Mouse (Mus musculus) embryonic facial prominence, embryonic 13.5 days (tissue): Measurements from ENCODE around the gene Lhfpl4. TPM values are rescaled to one million over a fixed set of nuclear protein-coding genes. Genes with fewer than 3 reads are reported as not detected.

ENCODE experiments used
- ATAC-seq: fragments of 200-750 bp; cut with Nextera tagmentation; 2 replicates; pipeline ENCODE4 v1.8.0; 2017; ENCODE audit warnings: low read depth; ENCODE audit not compliant: insufficient number of reproducible peaks, insufficient read depth, low FRiP score, low TSS enrichment
- H3K27ac ChIP-seq: fragments of 300-500 bp; sonication (generic); 2 replicates; pipeline ENCODE4 v1.5.1; 2015; ENCODE audit warnings: moderate library complexity, mild to moderate bottlenecking, inconsistent platforms
- H3K27me3 ChIP-seq: fragments of 300-500 bp; sonication (generic); 2 replicates; pipeline ENCODE4 v1.6.1; 2015; ENCODE audit warnings: mild to moderate bottlenecking, inconsistent platforms
- H3K36me3 ChIP-seq: fragments of 300-500 bp; sonication (generic); 2 replicates; pipeline ENCODE4 v1.6.1; 2015; ENCODE audit warnings: mild to moderate bottlenecking, inconsistent platforms
- H3K4me1 ChIP-seq: fragments of 300-500 bp; sonication (generic); 2 replicates; pipeline ENCODE4 v1.6.1; 2015; ENCODE audit warnings: inconsistent platforms
- H3K4me2 ChIP-seq: fragments of 300-500 bp; sonication (generic); 2 replicates; pipeline ENCODE4 v1.6.1; 2015; ENCODE audit warnings: moderate library complexity, mild to moderate bottlenecking, inconsistent platforms
- H3K4me3 ChIP-seq: fragments of 300-500 bp; sonication (generic); 2 replicates; pipeline ENCODE4 v1.5.1; 2015; ENCODE audit warnings: mild to moderate bottlenecking, inconsistent platforms
- H3K9ac ChIP-seq: fragments of 300-500 bp; sonication (generic); 2 replicates; pipeline ENCODE4 v1.6.1; 2015; ENCODE audit warnings: mild to moderate bottlenecking, inconsistent platforms
- H3K9me3 ChIP-seq: fragments of 300-500 bp; sonication (generic); 2 replicates; pipeline ENCODE4 v1.6.1; 2016; ENCODE audit warnings: inconsistent platforms
- WGBS: fragments of 180-500 bp; shearing (Covaris S2); methylation state at CpG from one replicate; pipeline ENCODE4 v1.1.7; 2015; ENCODE audit warnings: mixed read lengths; 5-methylcytosine and 5-hydroxymethylcytosine counted together
- polyA plus RNA-seq: library from polyadenylated mRNA; unstranded; fragments of >200 nt; fragmentation: Nextera tagmentation; extraction: Ambion mirVana; gene quantifications from 2 replicates; pipeline ENCODE4 v1.2.1, GENCODE M21; 2015

The Lhfpl4 gene
- polyA plus RNA-seq, 1 experiment from 2014 or later: 2.5 TPM

GRCm38 (mm10) chr6:113184866-113185525, 10.2 kb downstream of the Lhfpl4 start:
- Histone ChIP-seq H3K27me3 (no peaks in the 10 kb centered on the region), H3K9ac (no peak overlapping the region), H3K4me1 (no peaks in the 10 kb centered on the region), H3K4me2 (no peak overlapping the region), H3K4me3 (no peak overlapping the region), H3K27ac (no peak overlapping the region), H3K9me3 (no peaks in the 10 kb centered on the region), H3K36me3 (no peaks in the 10 kb centered on the region)
- 81% methylated on average over 21 of the region's 21 CpGs for WGBS
- ATAC-seq: no peak

DNA sequence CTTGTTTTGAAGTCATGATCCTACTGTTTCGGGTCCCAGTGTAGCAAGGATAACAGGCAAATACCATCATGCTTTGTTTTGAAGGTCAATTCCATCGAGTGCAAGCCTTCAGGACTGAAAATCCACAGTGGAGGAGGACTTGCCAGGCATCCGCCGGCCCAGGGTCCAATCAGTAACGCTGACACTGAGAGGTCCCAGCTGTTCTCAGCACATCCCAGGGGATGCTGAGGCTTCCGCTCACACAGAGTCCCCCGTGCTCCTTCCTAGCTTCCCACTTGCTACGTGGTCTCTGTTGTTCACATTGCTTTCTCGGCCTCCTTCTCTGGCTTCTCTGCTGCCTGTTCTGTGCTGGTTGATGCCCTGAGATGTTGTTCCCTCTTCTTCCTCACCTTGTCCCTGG, 11.0 kb downstream of the Lhfpl4 start:
- no peak overlapping the region for H3K4me2 ChIP-seq
- 71% methylated on average over 9 of the region's 9 CpGs for WGBS
- H3K4me3 ChIP-seq: no peak overlapping the region
- ATAC-seq: no peak
- H3K36me3 ChIP-seq: no peaks in the 10 kb centered on the region
- no peaks in the 10 kb centered on the region for H3K9me3 ChIP-seq
- H3K27me3 ChIP-seq: no peaks in the 10 kb centered on the region
- no peak overlapping the region for H3K9ac ChIP-seq
- no peak overlapping the region for H3K27ac ChIP-seq
- no peaks in the 10 kb centered on the region for H3K4me1 ChIP-seq

DNA sequence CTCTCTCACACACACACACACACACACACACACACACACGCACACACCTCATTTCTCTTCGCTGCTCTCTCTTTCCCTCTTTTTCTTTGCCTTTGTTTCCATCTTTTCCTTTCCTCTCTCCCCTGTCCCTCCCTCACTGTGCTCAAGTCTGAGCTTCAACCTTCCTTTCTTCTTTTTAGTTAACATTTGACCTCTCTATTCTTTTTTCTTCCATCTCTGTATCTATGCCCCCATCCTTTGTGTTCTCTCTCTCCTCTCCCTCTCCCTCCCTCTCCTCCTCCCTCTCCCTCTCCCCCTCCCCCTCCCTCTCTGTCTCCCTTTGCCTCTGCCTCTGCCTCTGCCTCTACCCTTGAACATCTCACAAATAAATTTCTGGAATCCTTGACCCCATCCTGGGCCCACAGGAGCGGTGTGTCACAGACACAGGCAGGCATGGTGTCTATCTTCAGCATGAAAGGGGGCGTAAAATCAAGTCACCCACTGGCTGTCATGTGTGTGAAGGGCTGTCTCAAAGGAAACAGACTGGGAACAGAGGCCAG, 15.9 kb downstream of the Lhfpl4 start:
- Histone ChIP-seq H3K27ac (no peak overlapping the region), H3K27me3 (no peaks in the 10 kb centered on the region; the same call in 1 of the 2 replicates), H3K36me3 (no peaks in the 10 kb centered on the region), H3K9me3 (no peaks in the 10 kb centered on the region), H3K4me1 (no peaks in the 10 kb centered on the region), H3K4me2 (no peak overlapping the region), H3K9ac (no peak overlapping the region), H3K4me3 (no peak overlapping the region)
- ATAC-seq: no peak
- WGBS: 45% methylated on average over 4 of the region's 4 CpGs

GRCm38 (mm10) chr6:113178286-113179194, 16.6 kb downstream of the Lhfpl4 start:
- no peak for ATAC-seq
- H3K4me1 ChIP-seq: no peaks in the 10 kb centered on the region

DNA sequence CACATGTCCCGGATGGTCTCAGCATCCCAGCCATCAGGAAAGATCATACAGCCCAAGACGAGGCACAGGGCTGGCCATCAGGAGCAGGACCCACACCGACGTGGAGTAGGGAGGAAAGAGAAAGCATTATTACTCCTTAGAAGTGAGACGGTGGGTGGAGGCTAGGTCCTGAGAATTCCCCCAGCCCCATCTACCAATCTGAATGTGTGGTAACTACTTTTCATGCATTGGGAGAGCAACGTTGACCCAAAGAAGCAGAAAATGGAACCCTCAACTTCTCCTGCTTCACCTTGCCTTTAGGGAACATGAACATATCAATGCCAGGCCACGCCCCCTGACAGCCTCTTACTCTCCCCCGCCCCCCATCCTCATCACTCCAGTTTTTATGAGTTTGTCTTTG, 18.6 kb downstream of the Lhfpl4 start:
- Histone ChIP-seq H3K27ac (no peak overlapping the region), H3K9ac (no peak overlapping the region), H3K4me1 (0 out of 2 replicates have a peak, but pooled peaks cover under 1% of the 10 kb centered on the region), H3K9me3 (no peaks in the 10 kb centered on the region), H3K36me3 (no peaks in the 10 kb centered on the region), H3K27me3 (no peaks in the 10 kb centered on the region; the same call in 1 of the 2 replicates), H3K4me2 (no peak overlapping the region), H3K4me3 (no peak overlapping the region)
- WGBS: 88% methylated on average over 8 of the region's 8 CpGs
- ATAC-seq: no peak

More at GRCm38 (mm10) chr6:113178286-113179194, 16.6 kb downstream of the Lhfpl4 start:
- Histone ChIP-seq H3K36me3 (no peaks in the 10 kb centered on the region), H3K4me2 (0 out of 2 replicates have a peak overlapping the region, but pooled peaks have one; percentile 14), H3K4me3 (no peak overlapping the region), H3K27me3 (no peaks in the 10 kb centered on the region; the same call in 1 of the 2 replicates), H3K27ac (no peak overlapping the region), H3K9ac (no peak overlapping the region), H3K9me3 (no peaks in the 10 kb centered on the region)
- WGBS: 20% methylated on average over 14 of the region's 14 CpGs

DNA sequence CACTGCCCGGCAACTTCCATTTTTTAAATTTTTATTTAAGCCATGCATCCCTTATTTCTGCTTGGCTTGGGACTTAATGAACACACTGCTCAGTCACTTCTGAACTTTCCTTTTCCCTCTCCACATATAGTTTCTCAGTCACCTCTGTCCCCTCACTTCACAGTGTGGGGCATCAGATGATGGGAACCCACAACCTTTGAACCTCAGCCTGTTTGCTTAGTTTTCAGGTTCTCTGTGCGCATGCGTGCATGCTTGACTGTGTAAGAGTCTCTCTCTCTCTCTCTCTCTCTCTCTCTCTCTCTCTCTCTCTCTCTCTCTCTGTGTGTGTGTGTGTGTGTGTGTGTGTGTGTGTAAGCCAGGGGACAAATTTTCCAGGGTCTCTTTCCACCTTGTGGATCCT, 19.7 kb downstream of the Lhfpl4 start:
- Histone ChIP-seq H3K9ac (no peak overlapping the region), H3K4me3 (no peak overlapping the region), H3K27me3 (no peaks in the 10 kb centered on the region; the same call in 1 of the 2 replicates), H3K36me3 (no peaks in the 10 kb centered on the region), H3K9me3 (no peaks in the 10 kb centered on the region), H3K27ac (no peak overlapping the region), H3K4me1 (peaks cover 8% of the 10 kb centered on the region; the same call in 1 of the 2 replicates), H3K4me2 (no peak overlapping the region)
- ATAC-seq: no peak
- WGBS: 98% methylated on average over 3 of the region's 3 CpGs

- Histone ChIP-seq H3K36me3 (no peaks in the 10 kb centered on the region), H3K27me3 (no peaks in the 10 kb centered on the region), H3K27ac (no peak overlapping the region), H3K4me1 (peaks cover 8% of the 10 kb centered on the region; the same call in 1 of the 2 replicates), H3K9ac (no peak overlapping the region), H3K9me3 (no peaks in the 10 kb centered on the region), H3K4me3 (no peak overlapping the region), H3K4me2 (no peak overlapping the region)
- no peak for ATAC-seq
- 64% methylated on average over 1 of the region's 1 CpGs for WGBS
Measured at GRCm38 (mm10) chr6:113172568-113172967, 22.6 kb downstream of the Lhfpl4 start.

DNA sequence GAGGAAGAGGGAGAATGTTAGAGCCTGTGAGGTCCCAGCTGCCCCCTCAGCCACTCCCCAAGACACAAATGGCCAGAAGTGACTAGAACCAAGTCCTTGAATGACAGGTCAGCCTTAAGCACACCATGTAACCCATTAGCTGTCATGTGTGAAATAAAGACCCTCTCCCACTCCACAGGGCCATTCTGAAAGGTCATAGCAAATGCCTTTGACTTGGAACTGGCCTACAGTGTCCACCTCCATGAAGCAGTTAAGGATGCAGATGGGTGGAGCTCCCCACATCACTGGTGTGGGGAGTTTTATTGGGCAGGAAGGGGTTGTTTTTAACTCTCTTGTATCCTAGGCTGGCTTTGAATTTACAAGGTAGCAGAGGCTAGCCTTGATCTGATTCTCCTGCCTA, 23.2 kb downstream of the Lhfpl4 start:
- Histone ChIP-seq H3K36me3 (no peaks in the 10 kb centered on the region), H3K4me1 (peaks cover 11% of the 10 kb centered on the region), H3K4me3 (no peak overlapping the region), H3K4me2 (no peak overlapping the region), H3K9me3 (no peaks in the 10 kb centered on the region), H3K27ac (no peak overlapping the region), H3K27me3 (no peaks in the 10 kb centered on the region), H3K9ac (no peak overlapping the region)
- no peak for ATAC-seq

DNA sequence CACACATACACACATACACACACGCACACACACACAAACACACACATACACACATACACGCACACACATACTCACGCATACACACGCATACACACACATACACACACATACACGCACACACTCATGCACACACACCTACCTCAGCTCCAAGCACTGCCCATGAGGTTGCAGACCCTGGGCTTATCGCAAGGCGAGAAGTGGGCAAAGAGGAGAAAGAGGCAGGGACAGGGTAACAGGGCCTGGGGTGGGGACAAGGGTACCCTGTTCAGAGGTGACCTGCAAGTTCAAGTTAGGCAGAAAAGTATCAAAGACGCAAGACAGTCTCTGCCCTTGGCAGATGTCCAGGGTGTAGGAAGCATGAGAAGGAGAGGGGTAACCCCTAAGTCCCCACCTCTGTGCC, 24.5 kb downstream of the Lhfpl4 start:
- 90% methylated on average over 8 of the region's 8 CpGs for WGBS
- Histone ChIP-seq H3K36me3 (no peaks in the 10 kb centered on the region), H3K27ac (no peak overlapping the region), H3K9ac (no peak overlapping the region), H3K4me1 (peaks cover 21% of the 10 kb centered on the region), H3K27me3 (no peaks in the 10 kb centered on the region), H3K4me2 (no peak overlapping the region), H3K4me3 (no peak overlapping the region), H3K9me3 (no peaks in the 10 kb centered on the region)
- no peak for ATAC-seq

DNA sequence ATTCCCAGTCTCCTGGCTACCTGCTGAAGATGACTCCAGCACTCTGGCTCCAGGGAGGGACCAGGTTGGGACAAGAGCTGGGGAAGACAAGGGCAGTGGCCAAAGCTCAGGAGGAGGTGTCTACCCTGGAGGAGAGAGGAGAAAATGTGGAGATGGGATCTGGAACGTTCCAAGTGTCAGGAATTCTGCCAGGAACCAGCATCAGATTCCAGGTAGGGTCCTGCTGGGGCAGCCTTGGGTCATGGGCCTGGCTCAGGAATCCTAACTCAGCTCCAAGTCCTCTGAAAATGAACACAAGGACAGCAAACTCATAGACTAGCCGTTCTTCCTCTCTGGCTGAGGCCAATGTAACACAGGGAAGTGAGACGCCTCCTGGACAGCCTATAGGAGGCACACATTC, 25.3 kb downstream of the Lhfpl4 start:
- Histone ChIP-seq H3K9me3 (no peaks in the 10 kb centered on the region), H3K36me3 (no peaks in the 10 kb centered on the region), H3K4me3 (no peak overlapping the region), H3K27me3 (no peaks in the 10 kb centered on the region), H3K27ac (no peak overlapping the region), H3K4me1 (peaks cover 21% of the 10 kb centered on the region), H3K9ac (no peak overlapping the region), H3K4me2 (no peak overlapping the region)
- WGBS: 69% methylated on average over 3 of the region's 3 CpGs
- no peak for ATAC-seq

DNA sequence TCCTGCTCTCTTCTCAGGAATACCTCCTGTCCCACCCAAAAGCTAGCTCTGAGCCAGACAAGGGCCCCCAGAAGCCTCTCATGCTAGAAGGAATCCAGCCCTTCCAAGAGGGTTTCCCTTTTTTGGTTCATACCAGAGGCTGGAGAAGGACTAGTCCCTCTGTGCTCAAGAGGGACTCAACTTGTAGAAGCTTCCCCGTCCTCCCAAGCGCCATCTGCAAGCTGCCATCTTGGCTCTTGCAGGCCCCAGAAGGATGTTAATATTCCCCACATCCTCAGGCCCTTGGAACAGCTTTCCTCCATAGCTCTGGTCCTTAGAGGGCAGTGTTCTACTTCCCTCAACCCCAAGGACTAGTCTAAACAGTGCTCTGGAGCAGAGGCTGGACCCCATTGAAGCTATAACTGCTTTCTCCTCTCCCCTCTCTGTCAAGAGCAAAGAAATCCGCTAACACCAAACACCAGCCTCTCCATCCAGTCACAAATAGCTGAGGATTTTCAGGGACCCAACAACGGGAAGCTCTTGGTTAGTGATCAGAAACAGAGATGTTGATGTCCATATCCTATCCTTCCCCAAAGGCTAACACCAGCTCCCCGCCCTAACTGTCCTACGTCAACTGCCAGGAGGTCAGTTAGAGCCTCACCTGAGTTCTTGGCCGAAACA, 26.7 kb downstream of the Lhfpl4 start:
- 84% methylated on average over 7 of the region's 7 CpGs for WGBS
- Histone ChIP-seq H3K9me3 (no peaks in the 10 kb centered on the region), H3K9ac (no peak overlapping the region), H3K4me1 (peaks cover 21% of the 10 kb centered on the region), H3K36me3 (no peaks in the 10 kb centered on the region), H3K27ac (no peak overlapping the region), H3K4me3 (no peak overlapping the region), H3K27me3 (no peaks in the 10 kb centered on the region), H3K4me2 (no peak overlapping the region)
- ATAC-seq: no peak
